Mouse (Mus musculus) megakaryocyte, embryonic 14.5 days (primary cell): ENCODE data around the gene Ppil6.

ENCODE experiments used
- FLI1 ChIP-seq: IDR thresholded peaks from 2 replicates; pipeline ENCODE4 v1.6.1; 2012; ENCODE audit warnings: low read length, inconsistent platforms, mixed read lengths
- GATA1 ChIP-seq: IDR thresholded peaks from 3 replicates; pipeline ENCODE4 v1.6.1; 2012; ENCODE audit warnings: mixed read lengths, low read length, inconsistent platforms, borderline replicate concordance

GRCm38 (mm10) chr10:41536714-41537113 lies 46.5 kb downstream of the Ppil6 start:
- TF ChIP-seq GATA1: no peak
- TF ChIP-seq FLI1: no peak
